Mouse (Mus musculus): Measurements from ENCODE around the gene Loxl4. TPM values are rescaled to one million over a fixed set of nuclear protein-coding genes. Genes with fewer than 3 reads are reported as not detected.

The Loxl4 gene
- not detected in 2 replicates for total RNA-seq (2017)

DNA sequence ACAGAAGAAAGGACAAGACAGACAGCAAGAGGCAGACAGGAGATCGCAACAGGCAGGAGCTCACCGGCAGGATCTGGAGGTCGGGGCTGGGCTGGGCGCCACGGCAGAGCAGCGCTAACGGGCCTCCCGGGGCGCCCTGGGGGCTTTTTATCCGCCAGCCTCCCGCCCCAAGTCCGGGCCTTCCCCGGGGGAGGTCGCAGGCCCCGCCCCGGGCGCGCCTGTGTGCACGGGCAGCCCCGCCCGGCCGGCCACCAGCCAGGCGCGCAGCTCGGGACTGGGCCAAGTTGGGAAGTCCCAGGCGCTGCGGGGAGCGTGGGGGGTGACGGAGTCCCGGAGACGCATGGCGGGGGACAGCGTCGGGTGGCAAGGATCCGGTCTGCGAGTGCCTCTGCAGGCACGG lies at the start of gene Loxl4:
TSS of gene Loxl4 (minus strand) at position 160 of the 400 bp plus-strand sequence.
- ATAC-seq (replicated peaks in 1 of 2; ENCODE audit: insufficient read depth in 1 of 2, low FRiP score in 2 of 2, low TSS enrichment in 1 of 2, low read depth in 1 of 2, poor library complexity in 2 of 2, severe bottlenecking in 2 of 2), result 0 out of 4 replicates have a peak, but pooled peaks of 1 of the 2 experiments have one; percentile 56

DNA sequence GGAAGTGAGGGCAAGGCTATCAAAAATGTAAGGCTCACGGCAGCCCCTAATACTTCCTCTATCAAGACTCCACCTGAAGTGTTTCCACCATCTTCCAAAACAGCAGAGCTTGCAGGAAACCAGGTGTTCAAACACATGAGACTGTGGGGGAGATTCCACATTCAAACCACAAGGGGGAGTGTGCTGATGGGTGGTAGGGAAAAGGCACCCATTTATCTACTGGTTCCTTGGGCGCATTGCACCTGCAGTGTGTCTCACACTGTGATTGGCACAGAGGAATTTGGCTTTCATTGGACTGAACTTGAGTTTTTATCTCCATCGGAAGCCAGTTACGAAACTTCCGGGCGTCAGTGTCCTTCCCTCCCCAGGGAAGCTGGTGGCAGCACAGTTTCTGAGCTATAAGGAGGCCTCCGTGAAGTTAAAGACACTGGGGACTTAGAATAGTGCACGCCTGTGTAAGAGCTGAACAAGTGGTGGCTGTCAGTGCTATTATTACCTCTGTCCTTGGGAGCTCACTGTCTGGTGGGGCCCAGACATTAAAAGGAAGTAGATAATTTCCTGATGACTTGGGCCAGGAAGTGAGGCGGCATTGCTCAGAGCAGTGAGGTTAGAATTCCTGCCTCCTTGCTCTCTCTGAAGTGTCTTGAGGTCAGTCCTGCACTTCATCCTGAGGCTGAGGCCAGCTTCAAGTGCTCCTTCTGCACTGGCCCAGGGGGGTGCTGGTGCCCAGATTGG lies 49.0 kb upstream of the Loxl4 start:
- peak; percentile 48 to 56 for ATAC-seq (replicated peaks in 1 of 2; ENCODE audit: insufficient read depth in 1 of 2, low FRiP score in 2 of 2, low TSS enrichment in 1 of 2, low read depth in 1 of 2, poor library complexity in 2 of 2, severe bottlenecking in 2 of 2)

DNA sequence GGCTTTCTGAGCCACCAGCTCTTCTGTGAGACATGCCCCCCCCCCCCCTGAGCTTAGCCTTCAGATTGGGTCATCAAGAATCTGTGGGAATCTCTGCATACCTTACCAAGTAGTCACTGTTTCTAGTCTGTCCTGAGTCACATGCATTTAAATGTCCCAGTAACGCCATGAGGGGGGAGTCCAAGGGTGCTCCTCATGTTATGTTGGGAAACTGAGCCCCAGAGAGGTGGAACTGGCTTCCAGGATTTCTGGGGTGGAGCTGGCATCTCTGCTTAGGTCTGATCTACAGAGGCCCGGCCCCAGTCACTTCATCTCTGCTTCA lies 47.6 kb upstream of the Loxl4 start:
- no peak for ATAC-seq (replicated peaks in 1 of 2; ENCODE audit: insufficient read depth in 1 of 2, low FRiP score in 2 of 2, low TSS enrichment in 1 of 2, low read depth in 1 of 2, poor library complexity in 2 of 2, severe bottlenecking in 2 of 2)

DNA sequence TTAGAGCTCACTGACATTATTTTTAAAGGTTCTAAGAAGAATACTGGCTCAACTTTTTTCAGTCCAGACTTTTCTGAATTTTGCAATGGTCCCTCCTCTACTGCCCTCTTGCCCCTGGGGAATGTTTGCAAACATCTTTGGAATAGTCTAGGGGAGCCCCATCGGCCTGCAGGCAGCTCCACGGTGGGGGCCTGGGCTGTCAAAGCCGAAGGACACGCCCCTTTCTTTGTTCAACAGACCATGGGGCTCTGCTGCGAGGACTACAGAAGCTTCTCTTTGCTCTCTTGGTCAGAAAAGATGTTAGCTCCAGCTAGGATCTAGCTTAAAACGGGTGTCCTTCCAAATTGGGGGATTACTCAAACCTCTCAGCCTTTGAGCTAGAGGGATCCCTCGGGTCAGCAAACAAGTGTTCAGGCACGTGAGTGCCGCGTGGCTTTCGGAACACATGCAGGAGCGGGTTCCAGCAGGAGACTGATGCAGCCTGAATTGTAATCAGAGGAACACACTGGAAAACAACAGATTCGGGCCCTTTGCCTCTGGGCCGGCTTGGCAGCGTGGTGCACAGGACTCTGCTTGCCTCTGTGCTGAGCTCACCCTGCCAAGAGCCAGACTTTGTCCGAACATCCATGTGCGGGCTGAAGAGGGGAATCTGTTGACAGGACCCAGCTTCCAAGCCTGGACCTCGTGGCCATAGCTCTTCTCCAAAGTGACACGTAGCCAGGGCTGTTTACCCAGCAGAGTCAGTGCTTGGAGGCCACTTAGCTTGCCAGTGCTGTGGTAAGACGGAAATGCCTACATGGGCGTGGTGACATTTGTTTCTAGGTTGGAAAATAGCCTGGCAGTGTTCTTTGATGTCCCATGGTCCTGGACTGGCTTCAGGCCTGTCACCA lies 47.0 kb upstream of the Loxl4 start:
- no peak for ATAC-seq (replicated peaks in 1 of 2; ENCODE audit: insufficient read depth in 1 of 2, low FRiP score in 2 of 2, low TSS enrichment in 1 of 2, low read depth in 1 of 2, poor library complexity in 2 of 2, severe bottlenecking in 2 of 2)

DNA sequence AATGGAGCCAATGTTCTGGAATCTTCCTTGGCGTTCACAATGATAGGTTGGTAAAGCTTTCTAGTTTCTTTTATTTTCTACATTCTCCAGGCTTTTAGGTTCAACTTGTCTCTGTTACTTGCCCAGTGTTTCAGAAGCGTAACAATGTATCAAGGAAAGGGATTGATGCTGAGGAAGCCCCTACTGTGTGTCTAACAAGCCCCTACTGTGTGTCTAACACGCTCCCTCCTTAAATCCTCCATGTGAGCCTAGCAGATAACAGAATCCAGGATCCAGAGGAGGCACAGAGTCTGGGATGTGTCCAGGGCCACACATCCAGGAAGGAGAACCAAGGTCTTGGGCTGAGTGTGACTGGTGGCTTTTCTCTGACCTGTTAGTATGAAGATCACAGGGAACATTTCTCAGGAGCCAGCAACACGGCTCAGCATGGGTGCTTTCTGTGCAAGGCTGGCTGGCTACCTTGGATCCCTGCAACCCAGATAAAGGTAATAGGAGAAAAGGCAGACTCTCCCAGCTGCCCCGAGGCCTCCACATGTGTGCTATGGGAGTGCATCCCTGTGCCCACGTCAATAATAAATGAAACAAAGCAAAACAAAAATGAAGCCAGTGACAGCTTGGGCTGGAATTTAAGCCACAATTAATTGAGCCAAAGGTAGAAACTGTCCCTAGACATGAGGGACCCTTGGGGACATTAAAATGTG lies 46.0 kb upstream of the Loxl4 start:
- no peak for ATAC-seq (replicated peaks in 1 of 2; ENCODE audit: insufficient read depth in 1 of 2, low FRiP score in 2 of 2, low TSS enrichment in 1 of 2, low read depth in 1 of 2, poor library complexity in 2 of 2, severe bottlenecking in 2 of 2)

DNA sequence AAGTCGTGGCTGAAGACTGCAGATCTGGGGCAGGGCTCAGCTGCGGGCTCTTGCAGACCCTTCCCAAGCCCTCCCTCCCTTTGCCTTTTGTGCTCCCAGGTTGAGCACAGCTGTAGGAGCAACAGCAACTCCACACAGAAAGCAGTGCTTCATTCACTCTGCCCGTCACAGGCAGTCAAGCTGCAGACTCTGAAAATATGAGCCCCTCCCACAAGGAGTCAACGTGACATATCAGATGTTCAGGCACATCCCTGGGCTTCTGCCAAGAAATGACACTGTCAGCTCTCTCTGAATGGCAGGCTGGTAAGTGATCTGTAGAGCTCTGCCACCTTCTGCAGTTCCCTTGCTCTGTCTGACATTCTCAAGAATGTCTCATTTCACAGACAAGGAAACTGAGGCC lies 45.2 kb upstream of the Loxl4 start:
- no peak for ATAC-seq (replicated peaks in 1 of 2; ENCODE audit: insufficient read depth in 1 of 2, low FRiP score in 2 of 2, low TSS enrichment in 1 of 2, low read depth in 1 of 2, poor library complexity in 2 of 2, severe bottlenecking in 2 of 2)

DNA sequence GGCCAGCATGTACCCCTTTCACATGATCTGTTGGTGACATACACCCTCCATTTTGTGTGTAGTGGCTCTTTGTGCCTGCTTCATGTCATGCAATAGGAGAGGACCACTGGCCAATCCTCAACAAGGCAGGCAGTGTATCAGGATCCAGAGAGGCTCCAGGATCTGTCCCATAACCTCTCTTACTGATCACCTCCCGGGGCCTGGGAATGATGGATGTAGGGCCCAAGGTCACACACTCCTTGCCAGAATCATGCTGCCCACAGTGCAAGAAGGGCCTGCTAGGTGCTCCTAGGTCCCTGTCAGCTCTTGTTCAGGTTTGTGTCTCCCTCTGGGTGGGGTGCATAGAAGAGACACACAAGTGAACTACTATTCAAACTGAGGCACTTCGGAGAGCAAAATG lies 44.7 kb upstream of the Loxl4 start:
- no peak for ATAC-seq (replicated peaks in 1 of 2; ENCODE audit: insufficient read depth in 1 of 2, low FRiP score in 2 of 2, low TSS enrichment in 1 of 2, low read depth in 1 of 2, poor library complexity in 2 of 2, severe bottlenecking in 2 of 2)

DNA sequence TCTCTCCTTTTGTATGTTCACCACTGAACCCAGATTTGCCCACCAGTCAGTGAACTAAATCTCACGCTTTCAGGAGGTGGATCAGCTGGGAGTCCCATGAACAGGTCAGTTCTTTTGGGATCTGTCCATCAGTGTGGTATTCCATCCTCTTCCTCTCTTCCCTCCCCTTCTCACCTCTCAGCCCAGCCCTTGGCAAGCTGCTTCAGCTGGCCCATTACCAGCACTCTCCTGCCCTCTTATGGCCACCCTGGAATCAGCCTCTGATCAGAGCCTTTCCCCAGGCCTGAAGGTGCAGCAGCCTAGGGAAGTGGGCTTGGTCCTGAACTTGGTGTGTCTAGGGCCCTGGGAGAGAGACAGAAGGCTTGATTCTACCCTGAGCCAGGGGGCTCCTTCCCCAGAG lies 42.4 kb upstream of the Loxl4 start:
- ATAC-seq (replicated peaks in 1 of 2; ENCODE audit: insufficient read depth in 1 of 2, low FRiP score in 2 of 2, low TSS enrichment in 1 of 2, low read depth in 1 of 2, poor library complexity in 2 of 2, severe bottlenecking in 2 of 2), result peak; percentile 73 to 77; a peak in 2 of 4 replicates

DNA sequence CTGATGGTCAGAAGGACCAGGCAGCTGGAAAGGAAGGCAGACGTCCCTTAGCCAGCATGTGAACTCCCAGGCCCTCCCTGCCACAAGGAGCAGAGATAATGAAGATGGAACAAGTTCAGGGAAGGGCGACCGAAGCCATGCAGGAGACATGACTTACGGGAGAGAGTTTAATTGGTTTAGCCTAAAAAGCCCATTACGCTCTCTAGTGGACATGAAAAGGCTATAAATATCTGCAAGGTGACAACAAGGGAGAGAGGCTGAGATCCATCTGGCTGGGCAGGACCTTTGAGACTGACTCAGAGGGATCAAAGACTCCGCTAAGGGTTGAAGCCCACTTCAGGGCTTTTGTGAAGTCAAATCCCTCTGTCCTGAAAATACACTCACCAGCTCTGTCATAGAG lies 40.5 kb upstream of the Loxl4 start:
- no peak for ATAC-seq (replicated peaks in 1 of 2; ENCODE audit: insufficient read depth in 1 of 2, low FRiP score in 2 of 2, low TSS enrichment in 1 of 2, low read depth in 1 of 2, poor library complexity in 2 of 2, severe bottlenecking in 2 of 2)

DNA sequence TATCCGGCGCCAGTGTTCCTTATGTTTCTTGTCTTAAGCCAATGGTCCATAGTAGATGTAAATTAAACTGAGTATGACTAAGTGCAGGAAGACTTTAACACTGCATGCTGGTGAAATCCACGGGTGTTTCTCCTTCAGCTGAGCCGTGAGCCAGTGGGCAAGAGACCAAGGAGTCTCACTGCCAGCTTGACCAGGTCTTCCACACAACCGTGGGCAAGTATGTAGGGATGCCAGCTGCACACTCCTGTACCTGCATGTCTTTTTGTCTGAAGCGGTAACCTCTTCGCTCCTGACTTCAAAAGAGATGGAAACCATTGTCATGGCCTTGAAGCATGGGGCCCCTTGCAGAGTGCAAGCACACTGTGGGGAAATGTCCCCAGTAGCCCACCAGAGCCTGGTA lies 39.8 kb upstream of the Loxl4 start:
- ATAC-seq (replicated peaks in 1 of 2; ENCODE audit: insufficient read depth in 1 of 2, low FRiP score in 2 of 2, low TSS enrichment in 1 of 2, low read depth in 1 of 2, poor library complexity in 2 of 2, severe bottlenecking in 2 of 2), result no peak

DNA sequence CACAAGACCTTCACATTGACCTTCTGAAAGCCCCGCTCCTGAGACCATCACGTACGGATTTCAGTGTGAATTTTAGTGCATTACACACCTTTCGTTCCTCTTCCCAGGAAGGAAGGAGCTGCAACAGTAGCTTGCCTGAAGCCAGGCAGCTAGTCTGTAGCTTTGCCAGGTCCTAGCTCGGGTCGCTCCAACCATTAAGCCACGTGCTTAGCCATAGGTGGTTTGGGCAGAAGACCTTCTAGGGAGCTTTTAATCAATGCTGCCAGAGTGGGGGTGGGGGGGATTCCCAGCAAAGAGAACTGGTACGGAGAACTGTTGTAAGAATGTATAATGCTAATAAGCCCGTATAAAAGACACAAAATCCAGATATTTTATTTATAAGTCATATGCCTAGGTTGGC lies 27.6 kb upstream of the Loxl4 start:
- no peak for ATAC-seq (replicated peaks in 1 of 2; ENCODE audit: insufficient read depth in 1 of 2, low FRiP score in 2 of 2, low TSS enrichment in 1 of 2, low read depth in 1 of 2, poor library complexity in 2 of 2, severe bottlenecking in 2 of 2)

DNA sequence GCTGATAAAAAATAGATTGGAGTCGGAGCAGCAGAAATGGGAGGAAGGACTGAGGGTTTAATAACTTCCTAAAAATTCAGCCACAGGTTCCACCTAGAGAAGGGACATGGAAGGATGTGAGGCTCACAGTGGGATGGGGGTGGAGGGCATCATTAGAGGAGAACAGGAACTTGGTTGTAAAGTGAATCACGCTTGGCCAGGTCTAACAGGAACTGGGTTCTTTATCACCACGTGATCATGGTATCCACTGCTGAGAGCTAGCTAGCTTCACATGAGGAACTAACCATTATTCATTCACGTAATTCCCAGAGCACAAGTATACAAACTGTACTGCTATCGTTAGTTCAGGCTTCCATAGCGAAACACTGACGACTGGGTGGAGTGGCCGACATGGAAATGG lies 26.9 kb upstream of the Loxl4 start:
- peak; percentile 74 to 78 for ATAC-seq (replicated peaks in 1 of 2; ENCODE audit: insufficient read depth in 1 of 2, low FRiP score in 2 of 2, low TSS enrichment in 1 of 2, low read depth in 1 of 2, poor library complexity in 2 of 2, severe bottlenecking in 2 of 2)

DNA sequence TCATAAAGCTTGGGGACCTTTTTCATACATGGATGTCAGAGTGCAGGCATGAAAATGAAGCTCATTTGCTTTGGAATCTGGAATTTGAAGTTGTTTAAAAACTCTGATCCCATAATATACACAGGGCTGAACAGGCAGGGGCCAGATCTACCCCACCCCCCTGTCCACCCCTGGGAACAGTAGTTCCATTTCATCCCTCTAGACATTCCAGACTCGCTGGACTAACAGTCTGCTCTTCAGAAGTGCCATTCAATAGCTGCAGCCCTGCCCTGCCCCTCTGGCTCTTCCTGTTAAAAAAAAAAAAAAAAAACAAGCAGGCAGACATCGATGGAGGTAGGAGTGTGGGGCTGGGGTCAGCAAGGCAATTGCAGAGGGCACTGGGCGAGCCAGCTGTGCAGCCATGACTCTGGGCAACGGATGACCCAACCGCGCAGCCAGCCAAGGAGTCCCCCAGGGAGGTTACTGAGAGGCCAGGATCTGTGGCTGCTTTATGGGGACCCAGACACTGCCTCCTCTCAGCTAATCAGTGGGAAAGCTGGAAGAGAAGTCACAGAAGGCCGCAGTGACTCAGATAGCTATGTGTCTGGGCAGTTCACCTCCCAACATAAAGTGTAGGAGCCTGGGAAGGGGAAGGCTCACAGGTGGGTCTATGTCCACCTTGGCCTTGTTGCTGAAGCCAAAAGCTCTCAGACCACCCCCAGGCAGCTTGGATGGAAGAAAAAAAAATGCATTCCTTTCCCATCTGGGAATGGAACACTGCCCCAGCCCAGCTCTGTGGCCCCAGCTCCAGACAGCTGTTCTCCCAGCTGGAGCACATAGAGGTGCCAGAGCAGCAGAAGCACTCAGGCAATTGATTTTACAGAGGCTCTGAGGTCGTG lies 26.2 kb upstream of the Loxl4 start:
- no peak for ATAC-seq (replicated peaks in 1 of 2; ENCODE audit: insufficient read depth in 1 of 2, low FRiP score in 2 of 2, low TSS enrichment in 1 of 2, low read depth in 1 of 2, poor library complexity in 2 of 2, severe bottlenecking in 2 of 2)

DNA sequence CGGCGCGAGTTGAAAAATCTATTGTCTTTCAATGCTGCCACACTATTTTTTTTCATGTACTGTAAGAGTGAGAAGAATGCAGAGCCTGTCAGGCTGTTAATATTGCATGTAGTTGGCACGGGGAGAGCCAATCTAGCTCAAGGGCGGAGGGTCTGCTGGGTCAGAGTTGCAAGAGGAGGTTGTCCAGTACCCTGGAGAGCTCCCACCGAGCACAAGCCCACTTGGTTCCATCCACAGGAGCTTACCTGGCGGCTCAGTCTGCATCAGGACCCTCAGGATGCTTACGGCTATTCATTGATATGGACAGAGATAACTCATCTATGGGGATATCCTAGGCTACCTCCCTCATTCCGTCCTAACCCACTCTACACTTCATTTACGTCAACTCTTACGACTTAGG lies 24.0 kb upstream of the Loxl4 start:
- ATAC-seq (replicated peaks in 1 of 2; ENCODE audit: insufficient read depth in 1 of 2, low FRiP score in 2 of 2, low TSS enrichment in 1 of 2, low read depth in 1 of 2, poor library complexity in 2 of 2, severe bottlenecking in 2 of 2), result 0 out of 4 replicates have a peak, but pooled peaks of 1 of the 2 experiments have one; percentile 27

DNA sequence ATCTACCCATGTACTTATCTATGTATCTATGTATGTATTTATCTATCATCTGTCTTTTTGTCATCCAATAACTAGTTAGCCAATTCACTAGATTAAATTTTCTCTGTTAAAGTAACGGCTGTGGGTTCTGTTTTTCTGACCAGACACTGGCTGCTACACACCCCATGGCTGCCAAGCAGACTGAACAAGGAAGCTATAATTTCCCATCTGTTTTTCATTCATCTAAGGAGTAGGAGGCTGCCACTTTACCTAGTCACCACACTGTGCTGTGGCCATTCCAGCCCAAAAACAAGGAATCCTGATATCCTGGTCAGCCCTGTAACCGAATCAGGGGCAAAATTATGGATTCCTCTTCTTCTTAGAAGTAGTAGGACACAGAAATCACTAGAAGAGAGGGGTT lies 21.0 kb upstream of the Loxl4 start:
- ATAC-seq (replicated peaks in 1 of 2; ENCODE audit: insufficient read depth in 1 of 2, low FRiP score in 2 of 2, low TSS enrichment in 1 of 2, low read depth in 1 of 2, poor library complexity in 2 of 2, severe bottlenecking in 2 of 2), result no peak

DNA sequence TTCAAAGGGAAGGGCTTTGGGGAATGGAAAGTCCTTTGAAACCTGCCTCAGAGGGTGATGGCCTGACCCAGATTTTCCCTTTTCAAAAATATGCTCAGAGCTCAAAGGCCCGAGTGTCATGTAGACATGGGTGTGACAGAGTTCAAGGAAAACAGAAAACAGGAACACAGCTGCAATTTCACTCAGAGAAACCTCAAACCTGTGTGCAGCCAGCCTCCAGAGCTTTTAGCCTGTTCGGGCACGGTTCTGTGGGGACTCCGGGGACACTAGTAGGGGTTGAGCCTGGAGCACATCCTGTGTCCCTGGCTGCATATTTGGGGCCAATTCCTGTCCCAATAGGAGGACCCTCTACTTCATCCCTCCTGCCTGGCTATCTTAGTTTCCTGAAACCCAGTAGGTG lies 19.7 kb upstream of the Loxl4 start:
- ATAC-seq (replicated peaks in 1 of 2; ENCODE audit: insufficient read depth in 1 of 2, low FRiP score in 2 of 2, low TSS enrichment in 1 of 2, low read depth in 1 of 2, poor library complexity in 2 of 2, severe bottlenecking in 2 of 2), result no peak

DNA sequence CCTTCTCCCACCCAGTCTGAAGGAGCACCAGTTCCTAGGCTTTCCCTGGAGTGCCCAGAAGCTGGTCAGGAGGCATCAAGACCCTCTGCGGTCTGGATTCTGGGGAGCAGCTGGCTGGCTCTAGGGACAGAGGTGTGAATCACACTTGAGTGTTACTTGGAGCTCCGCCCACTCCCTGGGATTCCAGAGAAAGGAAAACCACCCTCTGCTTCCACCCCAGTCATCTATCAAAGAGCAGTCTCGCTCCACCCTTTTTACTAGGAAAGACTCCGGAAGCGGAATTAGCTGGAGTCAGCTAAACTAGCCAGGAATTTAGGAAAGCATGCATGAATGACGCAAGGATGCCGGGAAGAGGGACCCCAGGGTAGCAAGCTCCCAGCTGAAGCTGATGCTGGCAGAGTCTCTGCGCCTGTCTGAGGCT lies 18.9 kb upstream of the Loxl4 start:
- ATAC-seq (replicated peaks in 1 of 2; ENCODE audit: insufficient read depth in 1 of 2, low FRiP score in 2 of 2, low TSS enrichment in 1 of 2, low read depth in 1 of 2, poor library complexity in 2 of 2, severe bottlenecking in 2 of 2), result no peak

Measured in hematopoietic stem cell, adult 5-6 weeks (primary cell).